Mouse (Mus musculus): ENCODE measurements around the gene Lysmd3.
A peak's percentile ranks its signal among the peaks of the same experiment; 100 is the strongest.
"Not testable (repeated sequence)": the region's sequence is repeated elsewhere in the genome, so short reads cannot be mapped to it uniquely, and the experiment has no call there.

The Lysmd3 gene

GRCm38 (mm10) chr13:81657351-81658052 lies at the start of gene Lysmd3:
TSS of gene Lysmd3 (plus strand) at chr13:81657663.
- peak; percentile 94 for ATAC-seq (ENCODE audit: low TSS enrichment)

GRCm38 (mm10) chr13:81610349-81610748 lies 47.1 kb upstream of the Lysmd3 start:
- peak; percentile 98 for ATAC-seq (ENCODE audit: low TSS enrichment)

GRCm38 (mm10) chr13:81627861-81628260 lies 29.6 kb upstream of the Lysmd3 start:
- not testable (repeated sequence) for ATAC-seq (ENCODE audit: low TSS enrichment)

GRCm38 (mm10) chr13:81628631-81629190 lies 28.8 kb upstream of the Lysmd3 start:
- ATAC-seq (ENCODE audit: low TSS enrichment), result no peak

- no peak for ATAC-seq (ENCODE audit: low TSS enrichment)
These were observed 28.1 kb upstream of the Lysmd3 start for GRCm38 (mm10) chr13:81629395-81629794.

GRCm38 (mm10) chr13:81630566-81630965 lies 26.9 kb upstream of the Lysmd3 start:
- no peak for ATAC-seq (ENCODE audit: low TSS enrichment)

GRCm38 (mm10) chr13:81632720-81633415 lies 24.6 kb upstream of the Lysmd3 start, which contains the start of gene Adgrv1:
TSS of gene Adgrv1 (minus strand) at chr13:81633154.
- peak; percentile 91 for ATAC-seq (ENCODE audit: low TSS enrichment)

GRCm38 (mm10) chr13:81639624-81640023 lies 17.8 kb upstream of the Lysmd3 start:
- no peak for ATAC-seq (ENCODE audit: low TSS enrichment)

- no peak for ATAC-seq (ENCODE audit: low TSS enrichment)
These were observed 16.6 kb upstream of the Lysmd3 start for GRCm38 (mm10) chr13:81640881-81641280.

GRCm38 (mm10) chr13:81641289-81642045 lies 16.0 kb upstream of the Lysmd3 start:
- ATAC-seq (ENCODE audit: low TSS enrichment), result peak; percentile 84

GRCm38 (mm10) chr13:81642491-81643149 lies 14.8 kb upstream of the Lysmd3 start:
- no peak for ATAC-seq (ENCODE audit: low TSS enrichment)

GRCm38 (mm10) chr13:81644047-81644565 lies 13.4 kb upstream of the Lysmd3 start:
- ATAC-seq (ENCODE audit: low TSS enrichment), result no peak

GRCm38 (mm10) chr13:81646348-81646747 lies 11.1 kb upstream of the Lysmd3 start:
- ATAC-seq (ENCODE audit: low TSS enrichment), result no peak

- not testable (repeated sequence) for ATAC-seq (ENCODE audit: low TSS enrichment)
These were observed 7.1 kb upstream of the Lysmd3 start for GRCm38 (mm10) chr13:81650382-81650781.

GRCm38 (mm10) chr13:81656091-81656850 lies 1.2 kb upstream of the Lysmd3 start:
- ATAC-seq (ENCODE audit: low TSS enrichment), result no peak

- no peak for ATAC-seq (ENCODE audit: low TSS enrichment)
These were observed 484 bp upstream of the Lysmd3 start for GRCm38 (mm10) chr13:81657008-81657350.

- peak; percentile 13; the same call in 1 of the 2 replicates for ATAC-seq (ENCODE audit: low TSS enrichment)
These were observed 740 bp downstream of the Lysmd3 start for GRCm38 (mm10) chr13:81658053-81658752.

- ATAC-seq (ENCODE audit: low TSS enrichment), result no peak
These were observed 6.3 kb downstream of the Lysmd3 start for GRCm38 (mm10) chr13:81663566-81664330.

GRCm38 (mm10) chr13:81664331-81664698 lies 6.9 kb downstream of the Lysmd3 start:
- ATAC-seq (ENCODE audit: low TSS enrichment), result 0 out of 2 replicates have a peak, but pooled peaks have one; percentile 18

Data from frontal cortex, adult (tissue).